Mouse (Mus musculus) heart, adult 2 months (tissue): ENCODE results near the gene Lrrc7. TPM values are rescaled to one million over a fixed set of nuclear protein-coding genes. Genes with fewer than 3 reads are reported as not detected.

Source experiments
- DNase-seq, 2 experiments: peaks; one replicate each; pipeline ENCODE4 v3.0.0; 2021
- H3K27ac ChIP-seq: fragments of 200-600 bp; 2 replicates; pipeline ENCODE4 v1.8.1; 2022
- H3K27me3 ChIP-seq: fragments of 200-500 bp; 2 replicates; pipeline ENCODE4 v1.6.1; 2012; ENCODE audit warnings: mild to moderate bottlenecking, low read length, inconsistent platforms, mixed read lengths; ENCODE audit not compliant: control insufficient read depth, insufficient read depth
- H3K36me3 ChIP-seq: fragments of 200-500 bp; 2 replicates; pipeline ENCODE4 v1.6.1; 2012; ENCODE audit warnings: low read length, inconsistent platforms; ENCODE audit not compliant: control insufficient read depth, insufficient read depth
- H3K4me1 ChIP-seq: fragments of 200-500 bp; 2 replicates; pipeline ENCODE4 v1.6.1; 2011; ENCODE audit warnings: low read length; ENCODE audit not compliant: control insufficient read depth, insufficient read depth
- H3K4me3 ChIP-seq: fragments of 200-600 bp; 2 replicates; pipeline ENCODE4 v1.8.1; 2022
- H3K79me2 ChIP-seq: fragments of 200-500 bp; replicated peaks from 2 replicates; pipeline ENCODE4 v1.6.1; 2012; ENCODE audit warnings: mild to moderate bottlenecking, inconsistent platforms, low read length, moderate library complexity, mixed read lengths; ENCODE audit not compliant: control insufficient read depth, insufficient read depth
- H3K9ac ChIP-seq: fragments of 200-500 bp; 2 replicates; pipeline ENCODE4 v1.6.1; 2012; ENCODE audit warnings: low read depth, mild to moderate bottlenecking, control low read depth, inconsistent platforms, low read length, mixed read lengths
- CTCF ChIP-seq: fragments of 200-600 bp; IDR thresholded peaks from 2 replicates; pipeline ENCODE4 v1.8.1; 2022; ENCODE audit warnings: antibody characterized with exemption, mild to moderate bottlenecking, moderate library complexity
- EP300 ChIP-seq: fragments of 200-500 bp; IDR thresholded peaks from 2 replicates; pipeline ENCODE4 v1.6.1; 2011; ENCODE audit warnings: low read depth, low read length, control low read depth; ENCODE audit not compliant: insufficient read depth
- POLR2A ChIP-seq: fragments of 200-500 bp; IDR thresholded peaks from 2 replicates; pipeline ENCODE4 v1.6.1; 2011; ENCODE audit warnings: mild to moderate bottlenecking, low read depth, low read length, control low read depth; ENCODE audit not compliant: insufficient read depth
- WGBS: fragments of 180-500 bp; shearing (Covaris S2); methylation state at CpG from one replicate; pipeline ENCODE4 v1.1.7; 2018; 5-methylcytosine and 5-hydroxymethylcytosine counted together
- intact Hi-C: fragments of 180-260 bp; cut with DNase I; formaldehyde crosslinking; loops from one replicate; pipeline ENCODE4 v1.15.1; 2025
- polyA plus RNA-seq: library from polyadenylated mRNA; depleted of rRNA; stranded (reverse); fragments of >200 nt; gene quantifications from 2 replicates; pipeline ENCODE4 v1.2.3, GENCODE M21; 2012
- total RNA-seq, 2 experiments: library from RNA; stranded (reverse); gene quantifications; 2 replicates each; pipeline ENCODE4 v1.2.3; 2021

Gene Lrrc7
- total and polyA plus RNA-seq, 3 experiments, result 0.11 TPM; not detected in 2

- Histone ChIP-seq H3K27me3 (peaks cover 6% of the 10 kb centered on the region; the same call in 1 of the 2 replicates), H3K36me3 (no peaks in the 10 kb centered on the region), H3K79me2 (no peaks in the 10 kb centered on the region), H3K4me1 (no peaks in the 10 kb centered on the region), H3K4me3 (no peak overlapping the region), H3K9ac (no peak overlapping the region), H3K27ac (no peak overlapping the region)
- no peak for DNase-seq
- TF ChIP-seq EP300 (no peak), CTCF (no peak), POLR2A (no peak)
- intact Hi-C loops, result no loop called here
- WGBS, result 18% methylated on average over 5 of the region's 5 CpGs
Measured at GRCm38 (mm10) chr3:158559131-158559658, 2.8 kb downstream of the Lrrc7 start.

GRCm38 (mm10) chr3:158558631-158559030 is 3.4 kb downstream of the Lrrc7 start:
- Histone ChIP-seq H3K9ac (no peak overlapping the region), H3K27me3 (peaks cover 6% of the 10 kb centered on the region; the same call in 1 of the 2 replicates), H3K79me2 (no peaks in the 10 kb centered on the region), H3K36me3 (no peaks in the 10 kb centered on the region), H3K27ac (no peak overlapping the region), H3K4me1 (no peaks in the 10 kb centered on the region), H3K4me3 (no peak overlapping the region)
- no peak for TF ChIP-seq EP300
- TF ChIP-seq CTCF, result no peak
- TF ChIP-seq POLR2A, result no peak
- no peak for DNase-seq
- intact Hi-C loops, result no loop called here

GRCm38 (mm10) chr3:158554280-158554679 is 7.7 kb downstream of the Lrrc7 start:
- TF ChIP-seq CTCF (no peak), EP300 (no peak), POLR2A (no peak)
- Histone ChIP-seq H3K36me3 (no peaks in the 10 kb centered on the region), H3K9ac (no peak overlapping the region), H3K27ac (no peak overlapping the region), H3K4me1 (no peaks in the 10 kb centered on the region), H3K27me3 (no peaks in the 10 kb centered on the region), H3K79me2 (no peaks in the 10 kb centered on the region), H3K4me3 (no peak overlapping the region)
- no peak for DNase-seq
- intact Hi-C loops, result no loop called here

- no peak overlapping the region for H3K4me3 ChIP-seq
- 64% methylated on average over 5 of the region's 5 CpGs for WGBS
- H3K9ac ChIP-seq, result no peak overlapping the region
- no peaks in the 10 kb centered on the region for H3K79me2 ChIP-seq
- no peak overlapping the region for H3K27ac ChIP-seq
- intact Hi-C loops, result no loop called here
- TF ChIP-seq EP300 (no peak), POLR2A (no peak), CTCF (no peak)
- no peaks in the 10 kb centered on the region for H3K4me1 ChIP-seq
- H3K36me3 ChIP-seq, result no peaks in the 10 kb centered on the region
- no peaks in the 10 kb centered on the region for H3K27me3 ChIP-seq
- DNase-seq, result no peak
Measured at GRCm38 (mm10) chr3:158552105-158552504, 9.9 kb downstream of the Lrrc7 start.

GRCm38 (mm10) chr3:158543481-158543880 is 18.5 kb downstream of the Lrrc7 start:
- H3K4me3 ChIP-seq, result no peak overlapping the region
- TF ChIP-seq POLR2A (no peak), EP300 (no peak), CTCF (no peak)
- H3K4me1 ChIP-seq, result no peaks in the 10 kb centered on the region
- H3K79me2 ChIP-seq, result no peaks in the 10 kb centered on the region
- H3K36me3 ChIP-seq, result no peaks in the 10 kb centered on the region
- no peak overlapping the region for H3K9ac ChIP-seq
- no peaks in the 10 kb centered on the region for H3K27me3 ChIP-seq
- no peak overlapping the region for H3K27ac ChIP-seq
- 54% methylated on average over 3 of the region's 3 CpGs for WGBS
- intact Hi-C loops, result no loop called here
- no peak for DNase-seq

GRCm38 (mm10) chr3:158532859-158533258 is 29.2 kb downstream of the Lrrc7 start:
- Histone ChIP-seq H3K4me3 (no peak overlapping the region), H3K9ac (no peak overlapping the region), H3K27me3 (no peaks in the 10 kb centered on the region), H3K79me2 (no peaks in the 10 kb centered on the region), H3K4me1 (no peaks in the 10 kb centered on the region), H3K27ac (no peak overlapping the region), H3K36me3 (no peaks in the 10 kb centered on the region)
- intact Hi-C loops, result no loop called here
- TF ChIP-seq CTCF (no peak), EP300 (no peak), POLR2A (no peak)
- DNase-seq, result no peak
- 57% methylated on average over 2 of the region's 2 CpGs for WGBS
